Mouse (Mus musculus) intestine, embryonic 15.5 days (tissue): ENCODE results near the gene H2-Q1. TPM values are rescaled to one million over a fixed set of nuclear protein-coding genes. Genes with fewer than 3 reads are reported as not detected.
"Not testable (repeated sequence)": the region's sequence is repeated elsewhere in the genome, so short reads cannot be mapped to it uniquely, and the experiment has no call there.

Source experiments
- ATAC-seq: fragments of 200-750 bp; cut with Nextera tagmentation; 2 replicates; pipeline ENCODE4 v1.8.0; 2017; ENCODE audit warnings: moderate TSS enrichment, moderate library complexity
- H3K27ac ChIP-seq: fragments of 300-500 bp; sonication (generic); 2 replicates; pipeline ENCODE4 v1.5.1; 2015; ENCODE audit warnings: mild to moderate bottlenecking, inconsistent platforms
- H3K27me3 ChIP-seq: fragments of 300-500 bp; sonication (generic); replicated peaks from 2 replicates; pipeline ENCODE4 v1.6.1; 2015; ENCODE audit warnings: inconsistent platforms
- H3K36me3 ChIP-seq: fragments of 300-500 bp; sonication (generic); 2 replicates; pipeline ENCODE4 v1.6.1; 2015; ENCODE audit warnings: inconsistent platforms
- H3K4me1 ChIP-seq: fragments of 300-500 bp; sonication (generic); replicated peaks from 2 replicates; pipeline ENCODE4 v1.6.1; 2015; ENCODE audit warnings: inconsistent platforms
- H3K4me2 ChIP-seq: fragments of 300-500 bp; sonication (generic); replicated peaks from 2 replicates; pipeline ENCODE4 v1.6.1; 2015; ENCODE audit warnings: mild to moderate bottlenecking, inconsistent platforms
- H3K4me3 ChIP-seq: fragments of 300-500 bp; sonication (generic); replicated peaks from 2 replicates; pipeline ENCODE4 v1.5.1; 2015; ENCODE audit warnings: inconsistent platforms
- H3K9ac ChIP-seq: fragments of 300-500 bp; sonication (generic); 2 replicates; pipeline ENCODE4 v1.6.1; 2015; ENCODE audit warnings: inconsistent platforms
- H3K9me3 ChIP-seq: fragments of 300-500 bp; sonication (generic); 2 replicates; pipeline ENCODE4 v1.6.1; 2016; ENCODE audit warnings: inconsistent platforms
- WGBS: fragments of 180-500 bp; shearing (Covaris S2); methylation state at CpG from one replicate; pipeline ENCODE4 v1.1.7; 2015; 5-methylcytosine and 5-hydroxymethylcytosine counted together
- polyA plus RNA-seq: library from polyadenylated mRNA; unstranded; fragments of >200 nt; fragmentation: Nextera tagmentation; extraction: Ambion mirVana; gene quantifications from 2 replicates; pipeline ENCODE4 v1.2.1, GENCODE M21; 2015

H2-Q1 gene
- polyA plus RNA-seq, 1 experiment from 2014 or later, result 4.9 TPM

DNA sequence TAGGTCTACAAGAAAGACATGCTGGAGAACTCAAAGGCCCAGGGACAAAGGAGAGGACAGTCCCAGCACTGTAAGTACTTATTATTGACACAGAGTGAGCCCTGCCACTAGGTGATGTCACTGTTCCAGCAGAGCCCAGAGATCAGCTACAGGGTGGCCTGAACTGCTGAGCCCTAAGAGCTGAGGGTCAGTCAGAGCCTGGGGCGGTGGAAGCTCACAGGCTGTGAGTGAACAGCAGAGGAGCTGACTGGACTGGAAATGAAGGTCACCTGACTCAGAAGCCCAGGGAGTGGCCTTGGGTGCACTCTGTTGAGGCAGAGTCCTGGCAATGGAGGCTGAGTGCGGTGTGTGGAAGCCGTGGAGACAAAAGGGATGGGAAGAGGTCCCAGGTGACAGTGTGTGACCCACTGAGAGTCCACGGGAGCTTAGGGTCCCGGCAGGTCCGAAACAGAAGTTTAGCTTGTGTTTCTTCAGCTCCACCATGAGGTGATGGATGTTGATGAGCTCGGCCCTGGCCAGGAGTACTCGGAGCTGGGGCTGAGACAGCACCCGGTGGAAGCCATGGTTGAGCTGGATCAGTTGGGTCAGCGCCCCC lies 16.4 kb upstream of the H2-Q1 start:
- Histone ChIP-seq H3K9ac (no peak overlapping the region), H3K9me3 (no peaks in the 10 kb centered on the region), H3K27ac (no peak overlapping the region), H3K4me3 (no peak overlapping the region), H3K4me2 (no peak overlapping the region), H3K36me3 (no peaks in the 10 kb centered on the region), H3K27me3 (0 out of 2 replicates have a peak, but pooled peaks cover 3% of the 10 kb centered on the region), H3K4me1 (no peaks in the 10 kb centered on the region)
- 76% methylated on average over 10 of the region's 10 CpGs for WGBS
- peak; percentile 39; the same call in 1 of the 2 replicates for ATAC-seq

DNA sequence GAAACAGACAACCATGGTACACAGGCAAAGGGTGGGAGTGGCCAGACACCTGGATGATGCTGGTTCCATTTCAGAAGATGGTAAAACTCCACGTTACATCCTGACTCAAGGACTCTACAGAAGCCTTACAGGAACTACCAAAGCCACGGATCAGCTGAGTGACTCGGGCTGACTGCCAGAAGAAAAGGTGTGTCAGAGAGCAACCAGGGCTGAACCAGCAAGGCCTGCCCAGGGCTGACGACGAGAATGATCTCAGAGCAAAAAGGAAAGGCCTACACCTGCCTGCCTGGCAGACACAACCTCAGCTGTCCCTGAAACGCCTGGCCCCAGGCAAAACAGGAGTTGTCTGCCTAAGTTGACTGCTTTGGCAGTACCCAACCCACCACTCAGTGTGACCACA lies 15.7 kb upstream of the H2-Q1 start:
- ATAC-seq, result peak; percentile 36; the same call in 1 of the 2 replicates
- WGBS, result 54% methylated on average over 6 of the region's 6 CpGs
- Histone ChIP-seq H3K27ac (no peak overlapping the region), H3K4me3 (no peak overlapping the region), H3K4me1 (no peaks in the 10 kb centered on the region), H3K36me3 (no peaks in the 10 kb centered on the region), H3K9ac (no peak overlapping the region), H3K9me3 (no peaks in the 10 kb centered on the region), H3K4me2 (no peak overlapping the region), H3K27me3 (0 out of 2 replicates have a peak, but pooled peaks cover 3% of the 10 kb centered on the region)

DNA sequence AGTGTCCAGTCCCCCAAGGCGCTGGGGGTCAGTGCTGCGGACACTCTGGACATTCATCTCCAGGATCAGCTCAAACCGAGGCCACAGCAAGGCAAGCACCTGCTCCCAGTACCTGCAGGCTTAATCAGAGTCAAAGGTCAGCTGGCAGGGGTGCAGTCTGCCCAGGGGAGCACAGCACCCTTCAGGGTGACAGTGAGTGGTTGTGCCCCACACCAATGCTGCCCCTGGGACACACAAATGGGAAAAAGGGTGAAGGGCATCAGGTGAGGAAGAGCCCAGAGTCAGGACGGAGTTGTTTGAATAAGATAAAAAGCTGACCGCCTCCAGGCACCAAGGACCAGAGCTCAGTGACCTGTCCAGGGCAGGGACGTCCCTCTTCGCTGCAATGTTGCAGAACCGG lies 15.3 kb upstream of the H2-Q1 start:
- ATAC-seq, H3K4me1 ChIP-seq, H3K36me3 ChIP-seq, H3K9ac ChIP-seq, H3K4me3 ChIP-seq, H3K9me3 ChIP-seq, H3K4me2 ChIP-seq, H3K27ac ChIP-seq, H3K27me3 ChIP-seq: not testable (repeated sequence)
- 68% methylated on average over 8 of the region's 8 CpGs for WGBS

DNA sequence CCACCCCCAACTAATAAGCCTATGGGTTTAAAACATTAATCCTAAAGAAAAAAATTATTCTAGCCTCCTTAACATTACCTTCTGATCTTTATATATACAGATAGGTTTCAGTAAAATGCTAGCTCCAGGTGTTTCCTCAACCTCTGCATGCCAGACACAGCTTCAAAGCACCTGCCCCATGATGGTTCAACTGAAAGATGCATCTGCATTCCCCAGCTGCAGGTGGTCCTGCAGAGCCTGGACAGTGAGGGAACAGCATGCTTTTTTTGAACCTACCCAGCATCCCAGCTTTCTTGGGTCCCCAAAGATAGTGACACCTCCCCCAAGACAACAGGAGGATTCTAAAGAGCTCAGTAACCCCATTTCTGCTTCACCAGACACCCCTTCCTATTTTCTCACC lies 1.5 kb upstream of the H2-Q1 start:
- ATAC-seq, result no peak
- no peaks in the 10 kb centered on the region for H3K36me3 ChIP-seq
- H3K4me1 ChIP-seq, result peaks cover 5% of the 10 kb centered on the region; the same call in 1 of the 2 replicates
- H3K4me3 ChIP-seq, result no peak overlapping the region
- H3K27ac ChIP-seq, result no peak overlapping the region
- no peak overlapping the region for H3K9ac ChIP-seq
- no peaks in the 10 kb centered on the region for H3K9me3 ChIP-seq
- H3K27me3 ChIP-seq, result peaks cover 20% of the 10 kb centered on the region
- no peak overlapping the region for H3K4me2 ChIP-seq

DNA sequence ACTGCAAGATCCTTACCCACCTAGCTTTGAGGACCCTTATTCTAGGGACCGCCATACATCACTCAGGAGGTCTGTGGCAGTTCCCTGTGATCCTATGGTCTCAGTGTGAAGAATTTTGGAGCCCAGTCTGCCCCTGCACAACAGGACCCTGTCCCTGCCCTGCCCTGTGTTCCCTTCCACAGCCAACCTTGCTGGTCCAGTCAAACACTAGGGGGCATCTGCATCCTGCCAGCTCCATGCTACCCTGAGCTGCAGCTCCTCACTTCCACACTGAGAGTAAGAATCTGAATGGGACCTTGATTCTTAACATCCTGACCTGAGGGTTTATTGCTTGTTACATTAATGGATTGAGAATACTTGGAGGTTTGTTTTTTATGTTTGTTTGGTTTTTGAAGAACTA lies 4.9 kb downstream of the H2-Q1 start:
- peaks cover 16% of the 10 kb centered on the region for H3K27me3 ChIP-seq
- H3K9ac ChIP-seq, H3K27ac ChIP-seq, H3K9me3 ChIP-seq, H3K4me2 ChIP-seq, H3K4me3 ChIP-seq, H3K4me1 ChIP-seq, ATAC-seq, H3K36me3 ChIP-seq: not testable (repeated sequence)
- WGBS, result 77% methylated on average over 1 of the region's 1 CpGs

DNA sequence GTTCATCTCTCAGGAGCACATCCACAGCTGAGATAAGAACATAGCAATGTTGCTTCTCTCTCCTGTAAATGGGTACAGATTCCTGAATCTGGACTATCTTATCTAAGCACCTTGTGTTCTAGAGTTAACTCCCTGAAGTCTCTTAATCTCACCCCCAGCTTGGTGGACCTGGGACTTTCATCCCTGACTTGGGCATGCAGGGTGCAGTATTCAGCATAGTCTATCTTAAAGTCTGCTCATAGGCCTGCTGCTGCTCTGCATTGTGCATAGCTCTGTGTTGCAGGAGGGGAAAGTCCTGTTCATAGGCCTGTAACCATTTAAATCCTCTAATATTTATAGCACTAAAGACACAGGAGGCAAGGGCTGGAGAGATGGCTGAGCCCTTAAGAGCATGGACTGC lies 5.8 kb downstream of the H2-Q1 start:
- not testable (repeated sequence) for ATAC-seq, H3K4me1 ChIP-seq, H3K36me3 ChIP-seq, H3K27ac ChIP-seq, H3K4me2 ChIP-seq, H3K9me3 ChIP-seq, H3K4me3 ChIP-seq, H3K27me3 ChIP-seq, H3K9ac ChIP-seq

DNA sequence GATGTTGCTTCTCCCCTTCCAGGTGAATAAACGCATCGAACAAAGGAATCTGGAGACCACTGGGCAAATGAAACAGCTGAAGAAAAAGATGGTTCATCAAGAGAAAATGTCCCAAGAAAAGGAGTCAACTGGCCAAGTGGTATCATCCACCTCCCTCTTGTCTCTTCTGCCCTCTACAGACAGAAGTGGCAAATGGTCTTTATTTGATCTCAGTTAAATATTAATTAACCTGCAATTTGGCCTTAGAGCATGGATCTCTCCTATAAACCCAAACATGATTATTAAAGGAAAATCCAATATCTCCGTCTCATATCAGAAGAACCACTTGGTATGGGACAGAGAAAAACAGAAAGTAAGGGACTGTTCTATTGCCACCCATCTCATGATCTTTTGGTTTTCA lies 9.5 kb downstream of the H2-Q1 start:
- 54% methylated on average over 3 of the region's 3 CpGs for WGBS
- not testable (repeated sequence) for H3K9me3 ChIP-seq, H3K27ac ChIP-seq, H3K27me3 ChIP-seq, ATAC-seq, H3K36me3 ChIP-seq, H3K4me1 ChIP-seq, H3K9ac ChIP-seq, H3K4me2 ChIP-seq, H3K4me3 ChIP-seq

DNA sequence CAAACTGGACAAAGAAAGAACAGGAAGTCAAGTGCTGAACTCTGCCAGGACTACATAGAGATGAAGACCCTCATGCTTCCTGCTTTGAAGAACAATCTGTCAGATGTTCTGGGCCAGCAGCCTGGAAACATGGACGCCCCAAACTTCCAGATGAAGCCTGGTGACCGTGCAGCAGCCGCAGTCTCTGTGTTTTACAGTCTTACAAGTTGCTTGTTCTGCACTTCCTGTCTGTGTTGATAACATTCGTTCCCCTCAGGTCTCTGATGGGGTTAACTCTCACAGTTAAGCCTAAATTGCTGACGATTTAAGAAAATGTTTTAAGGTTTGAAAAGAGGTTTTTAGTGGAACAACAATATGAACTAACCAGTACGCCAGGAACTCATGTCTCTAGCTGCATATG lies 11.3 kb downstream of the H2-Q1 start:
- H3K36me3 ChIP-seq, H3K4me2 ChIP-seq, H3K4me1 ChIP-seq, H3K27me3 ChIP-seq, H3K27ac ChIP-seq, H3K9me3 ChIP-seq, H3K9ac ChIP-seq, ATAC-seq, H3K4me3 ChIP-seq: not testable (repeated sequence)
- WGBS, result 60% methylated on average over 6 of the region's 6 CpGs

DNA sequence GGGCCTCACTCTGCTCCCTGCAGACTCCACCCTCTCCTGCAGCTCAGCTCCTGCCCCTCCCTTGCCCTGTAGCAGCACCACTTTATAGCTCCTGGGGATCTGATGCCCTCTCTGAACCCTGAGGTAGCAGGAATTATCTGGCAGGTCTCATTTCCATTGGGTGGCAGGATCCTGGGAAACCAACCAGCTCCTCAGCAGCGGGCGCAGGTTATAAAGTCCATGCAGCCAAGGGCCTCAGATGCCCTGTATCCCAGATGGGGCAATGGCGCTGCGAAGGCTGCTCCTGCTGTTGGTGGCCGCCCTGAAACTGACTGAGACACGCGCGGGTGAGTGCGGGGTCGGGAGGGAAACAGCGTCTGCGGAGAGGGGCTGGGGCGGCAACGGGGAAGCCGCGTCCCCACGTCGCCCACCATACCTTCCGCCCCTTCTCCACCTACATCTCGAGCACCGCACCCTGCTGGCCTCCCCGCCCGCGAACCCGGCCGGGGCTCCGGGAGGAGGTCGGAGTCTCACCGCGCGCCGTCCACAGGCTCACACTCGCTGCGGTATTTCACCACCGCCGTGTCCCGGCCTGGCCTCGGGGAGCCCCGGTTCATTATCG lies 22.0 kb downstream of the H2-Q1 start, which contains the start of gene H2-Q2:
H2-Q2 (plus strand) TSS at position 172 of the 601 bp plus-strand sequence.
- Histone ChIP-seq H3K27me3 (peaks cover 21% of the 10 kb centered on the region), H3K36me3 (no peaks in the 10 kb centered on the region)

DNA sequence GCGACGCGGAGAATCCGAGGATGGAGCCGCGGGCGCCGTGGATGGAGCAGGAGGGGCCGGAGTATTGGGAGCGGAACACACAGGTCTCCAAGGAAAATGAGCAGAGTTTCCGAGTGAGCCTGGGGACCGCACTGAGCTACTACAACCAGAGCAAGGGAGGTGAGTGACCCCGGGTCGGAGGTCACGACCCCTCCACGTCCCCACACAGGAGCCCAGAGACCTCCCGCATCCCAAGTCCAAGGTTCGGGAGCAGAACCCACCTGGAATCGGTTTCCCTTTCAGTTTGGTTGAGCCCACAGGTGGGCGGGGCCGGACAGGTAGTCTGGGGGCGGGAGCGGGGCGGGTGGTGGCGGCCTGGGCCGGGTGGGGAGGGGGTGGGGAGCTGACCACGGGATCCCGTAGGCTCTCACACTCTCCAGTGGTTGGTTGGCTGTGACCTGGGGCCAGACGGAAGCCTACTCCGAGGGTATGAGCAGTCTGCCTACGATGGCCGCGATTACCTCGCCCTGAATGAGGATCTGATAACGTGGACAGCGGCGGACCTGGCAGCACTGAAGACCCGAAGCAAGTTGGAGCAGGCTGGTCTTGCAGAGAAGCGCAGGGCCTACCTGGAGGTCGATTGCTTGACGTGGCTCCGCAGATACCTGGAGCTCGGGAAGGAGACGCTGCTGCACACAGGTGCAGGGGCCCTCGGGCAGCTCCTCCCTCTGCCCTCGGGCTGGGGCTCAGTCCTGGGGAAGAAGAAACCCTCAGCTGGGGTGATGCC lies 22.7 kb downstream of the H2-Q1 start:
- Histone ChIP-seq H3K27ac (no peak overlapping the region), H3K9ac (peak overlapping the region; percentile 46), H3K4me3 (peak overlapping the region; percentile 48), H3K27me3 (peaks cover 21% of the 10 kb centered on the region), H3K9me3 (no peaks in the 10 kb centered on the region), H3K4me1 (peaks cover 8% of the 10 kb centered on the region), H3K4me2 (peak overlapping the region; percentile 83), H3K36me3 (no peaks in the 10 kb centered on the region)
- ATAC-seq, result peak; percentile 77
- WGBS, result 2% methylated on average over 46 of the region's 46 CpGs

More for the DNA sequence above, 22.0 kb downstream of the H2-Q1 start, which contains the start of gene H2-Q2:
- no peaks in the 10 kb centered on the region for H3K9me3 ChIP-seq
- H3K27ac ChIP-seq, result no peak within 1 kb of the TSS; the same call in 1 of the 2 replicates
- H3K4me2 ChIP-seq, result peak within 1 kb of the TSS; percentile 83
- WGBS, result under 1% methylated on average over 40 of the region's 40 CpGs
- peak within 1 kb of the TSS; percentile 46 for H3K9ac ChIP-seq
- peak within 1 kb of the TSS; percentile 48 for H3K4me3 ChIP-seq
- peak; percentile 94 for ATAC-seq
- H3K4me1 ChIP-seq, result peaks cover 8% of the 10 kb centered on the region

DNA sequence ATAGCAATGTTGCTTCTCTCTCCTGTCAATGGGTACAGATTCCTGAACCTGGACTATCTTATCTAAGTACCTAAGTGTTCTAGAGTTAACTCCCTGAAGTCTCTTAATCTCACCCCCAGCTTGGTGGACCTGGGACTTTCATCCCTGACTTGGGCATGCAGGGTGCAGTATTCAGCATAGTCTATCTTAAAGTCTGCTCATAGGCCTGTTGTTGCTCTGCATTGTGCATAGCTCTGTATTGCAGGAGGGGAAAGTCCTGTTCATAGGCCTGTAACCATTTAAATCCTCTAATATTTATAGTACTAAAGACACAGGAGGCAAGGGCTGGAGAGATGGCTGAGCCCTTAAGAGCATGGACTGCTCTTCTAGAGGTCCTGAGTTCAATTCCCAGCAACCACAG lies 27.5 kb downstream of the H2-Q1 start:
- H3K36me3 ChIP-seq, result not testable (repeated sequence)

DNA sequence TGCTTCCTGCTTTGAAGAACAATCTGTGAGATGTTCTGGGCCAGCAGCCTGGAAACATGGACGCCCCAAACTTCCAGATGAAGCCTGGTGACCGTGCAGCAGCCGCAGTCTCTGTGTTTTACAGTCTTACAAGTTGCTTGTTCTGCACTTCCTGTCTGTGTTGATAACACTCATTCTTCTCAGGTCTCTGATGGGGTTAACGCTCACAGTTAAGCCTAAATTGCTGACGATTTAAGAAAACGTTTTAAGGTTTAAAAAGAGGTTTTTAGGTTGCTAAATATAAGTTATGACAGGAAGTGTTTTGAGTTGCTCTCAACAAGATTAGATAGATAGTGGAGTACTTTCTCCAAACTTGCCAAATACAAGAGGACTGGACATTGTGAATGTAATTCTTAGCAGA lies 33.1 kb downstream of the H2-Q1 start:
- ATAC-seq, result not testable (repeated sequence)
- 44% methylated on average over 6 of the region's 6 CpGs for WGBS

More for the DNA sequence above, 27.5 kb downstream of the H2-Q1 start:
- peak; percentile 28; the same call in 1 of the 2 replicates for ATAC-seq
- not testable (repeated sequence) for H3K4me2 ChIP-seq, H3K4me3 ChIP-seq, H3K9me3 ChIP-seq, H3K27me3 ChIP-seq, H3K4me1 ChIP-seq, H3K27ac ChIP-seq, H3K9ac ChIP-seq

More for the DNA sequence above, 33.1 kb downstream of the H2-Q1 start:
- H3K4me3 ChIP-seq, H3K36me3 ChIP-seq, H3K27me3 ChIP-seq, H3K27ac ChIP-seq, H3K4me2 ChIP-seq, H3K4me1 ChIP-seq, H3K9ac ChIP-seq, H3K9me3 ChIP-seq: not testable (repeated sequence)
